Mouse (Mus musculus): ENCODE data around the gene Kctd17. TPM values are rescaled to one million over a fixed set of nuclear protein-coding genes. Genes with fewer than 3 reads are reported as not detected.

The Kctd17 gene
- total RNA-seq, 2 experiments from 2014 or later: 80.7 TPM

GRCm38 (mm10) chr15:78438973-78439372 is 10.6 kb downstream of the Kctd17 start:
- DNase-seq: no peak
- intact Hi-C loops (cut with DNase I): no loop called here

GRCm38 (mm10) chr15:78442231-78442630 is 13.9 kb downstream of the Kctd17 start:
- intact Hi-C loops (cut with DNase I): no loop called here
- no peak for DNase-seq

- no peak for DNase-seq
- intact Hi-C loops (cut with DNase I): no loop called here
These were observed 15.5 kb downstream of the Kctd17 start for GRCm38 (mm10) chr15:78443857-78444256.

GRCm38 (mm10) chr15:78447121-78447520 is 18.8 kb downstream of the Kctd17 start:
- intact Hi-C loops (cut with DNase I): loop anchor here (1.0 to 2.0 kb wide), 3 partner anchors 85 to 136 kb away; no protein-coding TSS in a partner anchor
- no peak for DNase-seq

GRCm38 (mm10) chr15:78447746-78448535 is 19.6 kb downstream of the Kctd17 start:
- peak; percentile 96 to 99 for DNase-seq
- intact Hi-C loops (cut with DNase I): loop anchor here (1.0 to 2.0 kb wide), 4 partner anchors 65 to 135 kb away; no protein-coding TSS in a partner anchor

- DNase-seq: no peak
- intact Hi-C loops (cut with DNase I): loop anchor here (2.0 kb wide), 1 partner anchor 64 kb away; no protein-coding TSS in a partner anchor
These were observed 20.8 kb downstream of the Kctd17 start for GRCm38 (mm10) chr15:78449131-78449530.

- intact Hi-C loops (cut with DNase I): loop anchor here (2.0 kb wide), 1 partner anchor 63 kb away; no protein-coding TSS in a partner anchor
- peak; percentile 74 to 81 for DNase-seq
These were observed 21.5 kb downstream of the Kctd17 start for GRCm38 (mm10) chr15:78449694-78450418.

- no peak for DNase-seq
- intact Hi-C loops (cut with DNase I): no loop called here
These were observed 22.0 kb downstream of the Kctd17 start for GRCm38 (mm10) chr15:78450419-78450768.

- intact Hi-C loops (cut with DNase I): no loop called here
- no peak for DNase-seq
These were observed 22.8 kb downstream of the Kctd17 start for GRCm38 (mm10) chr15:78451201-78451600.

GRCm38 (mm10) chr15:78452929-78453328 is 24.6 kb downstream of the Kctd17 start:
- no peak for DNase-seq
- intact Hi-C loops (cut with DNase I): no loop called here

- no peak for DNase-seq
- intact Hi-C loops (cut with DNase I): no loop called here
These were observed 26.8 kb downstream of the Kctd17 start for GRCm38 (mm10) chr15:78455168-78455567.

GRCm38 (mm10) chr15:78456051-78456450 is 27.7 kb downstream of the Kctd17 start:
- intact Hi-C loops (cut with DNase I): no loop called here
- DNase-seq: no peak

- intact Hi-C loops (cut with DNase I): no loop called here
- DNase-seq: no peak
These were observed 28.8 kb downstream of the Kctd17 start for GRCm38 (mm10) chr15:78457193-78457592.

- intact Hi-C loops (cut with DNase I): no loop called here
- no peak for DNase-seq
These were observed 34.6 kb downstream of the Kctd17 start for GRCm38 (mm10) chr15:78462981-78463380.

- intact Hi-C loops (cut with DNase I): loop anchor here (2.0 kb wide), 1 partner anchor 16 kb away; no protein-coding TSS in a partner anchor
- no peak for DNase-seq
These were observed 38.4 kb downstream of the Kctd17 start for GRCm38 (mm10) chr15:78466809-78467208.

GRCm38 (mm10) chr15:78467570-78467969 is 39.2 kb downstream of the Kctd17 start:
- no peak for DNase-seq
- intact Hi-C loops (cut with DNase I): loop anchor here (2.0 kb wide), 1 partner anchor 15 kb away; no protein-coding TSS in a partner anchor

- no peak for DNase-seq
- intact Hi-C loops (cut with DNase I): no loop called here
These were observed 40.1 kb downstream of the Kctd17 start, which contains the start of gene Tmprss6 for GRCm38 (mm10) chr15:78468379-78468937. Gene Tmprss6, minus strand, starts transcription at chr15:78468634.

GRCm38 (mm10) chr15:78470495-78471276 is 42.3 kb downstream of the Kctd17 start:
- peak; percentile 40 to 51 for DNase-seq
- intact Hi-C loops (cut with DNase I): no loop called here

- intact Hi-C loops (cut with DNase I): no loop called here
These were observed 43.5 kb downstream of the Kctd17 start for GRCm38 (mm10) chr15:78471902-78472301.

GRCm38 (mm10) chr15:78473442-78473841 is 45.1 kb downstream of the Kctd17 start:
- no peak for DNase-seq
- intact Hi-C loops (cut with DNase I): no loop called here

More at GRCm38 (mm10) chr15:78471902-78472301, 43.5 kb downstream of the Kctd17 start:
- no peak for DNase-seq

Data from heart, postnatal 10 days (tissue).